Mouse (Mus musculus): ENCODE measurements around the gene Clspn. TPM values are rescaled to one million over a fixed set of nuclear protein-coding genes. Genes with fewer than 3 reads are reported as not detected.

The Clspn gene
- polyA plus RNA-seq, 1 experiment from 2014 or later: 52.9 TPM

- WGBS: 65% methylated on average over 7 of the region's 7 CpGs
- Histone ChIP-seq H3K4me2 (no peak overlapping the region), H3K27me3 (peaks cover 38% of the 10 kb centered on the region), H3K9me3 (no peaks in the 10 kb centered on the region), H3K36me3 (no peaks in the 10 kb centered on the region), H3K9ac (replicated peaks) (no peak overlapping the region), H3K4me3 (replicated peaks) (no peak overlapping the region), H3K4me1 (replicated peaks) (0 out of 2 replicates have a peak, but pooled peaks cover 3% of the 10 kb centered on the region), H3K27ac (no peak overlapping the region)
- no peak for ATAC-seq (ENCODE audit: insufficient number of reproducible peaks, insufficient read depth, low FRiP score, low TSS enrichment, low read depth)
Observed at GRCm38 (mm10) chr4:126639339-126639738, 82.6 kb downstream of the Clspn start.

- no peak overlapping the region for H3K9ac ChIP-seq (replicated peaks)
- no peak for ATAC-seq (ENCODE audit: insufficient number of reproducible peaks, insufficient read depth, low FRiP score, low TSS enrichment, low read depth)
- peaks cover 17% of the 10 kb centered on the region for H3K27me3 ChIP-seq
- H3K9me3 ChIP-seq: no peaks in the 10 kb centered on the region
- WGBS: 38% methylated on average over 9 of the region's 9 CpGs
- H3K4me3 ChIP-seq (replicated peaks): no peak overlapping the region
- no peak overlapping the region for H3K27ac ChIP-seq
- H3K4me2 ChIP-seq: no peak overlapping the region
- H3K4me1 ChIP-seq (replicated peaks): no peaks in the 10 kb centered on the region
- H3K36me3 ChIP-seq: no peaks in the 10 kb centered on the region
Observed at GRCm38 (mm10) chr4:126641901-126642300, 85.2 kb downstream of the Clspn start.

Small RNAs within 50 kb of the gene (microRNA-seq; reads per million reads assigned to microRNA genes)
- gene Mir7119: 1.2 reads per million

Other genes with a start within 250 kb of the Clspn start
- gene Adprhl2, start 235.2 kb upstream of the Clspn start, polyA plus RNA-seq (2016; fragmentation: Nextera tagmentation; extraction: Ambion mirVana): 84.9 and 87.5 TPM in 2 replicates
- 13.6 and 14.8 TPM in 2 replicates for gene Tekt2, start 231.2 kb upstream of the Clspn start, polyA plus RNA-seq (2016; fragmentation: Nextera tagmentation; extraction: Ambion mirVana)
- 17.2 and 18.8 TPM in 2 replicates for gene Ago3, start 127.4 kb upstream of the Clspn start, polyA plus RNA-seq (2016; fragmentation: Nextera tagmentation; extraction: Ambion mirVana)
- gene Ago1, start 88.4 kb upstream of the Clspn start, polyA plus RNA-seq (2016; fragmentation: Nextera tagmentation; extraction: Ambion mirVana): 5.4 and 5.8 TPM in 2 replicates
- gene Ago4, start 23.5 kb upstream of the Clspn start, polyA plus RNA-seq (2016; fragmentation: Nextera tagmentation; extraction: Ambion mirVana): 2.3 and 3.3 TPM in 2 replicates
- gene 5730409E04Rik, start 52.9 kb downstream of the Clspn start, polyA plus RNA-seq (2016; fragmentation: Nextera tagmentation; extraction: Ambion mirVana): 2.5 and 2.6 TPM in 2 replicates
- 491 and 499 TPM in 2 replicates for gene Psmb2, start 120.7 kb downstream of the Clspn start, polyA plus RNA-seq (2016; fragmentation: Nextera tagmentation; extraction: Ambion mirVana)
- gene Tfap2e, start 179.3 kb downstream of the Clspn start, polyA plus RNA-seq (2016; fragmentation: Nextera tagmentation; extraction: Ambion mirVana): not detected in 2 replicates
- gene Ncdn, start 196.5 kb downstream of the Clspn start, polyA plus RNA-seq (2016; fragmentation: Nextera tagmentation; extraction: Ambion mirVana): 33.5 and 35.8 TPM in 2 replicates
- gene AU040320, start 196.6 kb downstream of the Clspn start, polyA plus RNA-seq (2016; fragmentation: Nextera tagmentation; extraction: Ambion mirVana): 15.7 and 17.4 TPM in 2 replicates

Data from limb, embryonic 12.5 days (tissue).